Mouse (Mus musculus): ENCODE data around the gene 1700102P08Rik.

GRCm38 (mm10) chr9:108459939-108460318 lies 67.3 kb downstream of the 1700102P08Rik start:
- TF ChIP-seq CTCF (IDR thresholded peaks at IDR 0.05; ENCODE audit: extremely low read depth, insufficient read length, insufficient replicate concordance, low read depth, low read length) (no peak), POLR2A (IDR thresholded peaks at IDR 0.05; ENCODE audit: low read depth, low read length) (no peak)

Measured in small intestine, adult 2 months (tissue).